Mouse (Mus musculus) spleen, adult 2 months (tissue): ENCODE results near the gene Fam186b. TPM values are rescaled to one million over a fixed set of nuclear protein-coding genes. Genes with fewer than 3 reads are reported as not detected.
A peak's percentile ranks its signal among the peaks of the same experiment; 100 is the strongest.

Experiments
- DNase-seq, 2 experiments: peaks; one replicate each; pipeline versions ENCODE4 v3.0.0 to v3.0.0-alpha.2; 2012 to 2021; ENCODE audit warnings: low spot score in 2 of 2, low read depth in 1 of 2
- H3K27ac ChIP-seq: fragments of 200-500 bp; 2 replicates; pipeline ENCODE4 v1.5.1; 2012; ENCODE audit warnings: low read length, inconsistent platforms; ENCODE audit not compliant: insufficient read depth
- H3K27me3 ChIP-seq: fragments of 200-500 bp; 2 replicates; pipeline ENCODE4 v1.6.1; 2012; ENCODE audit warnings: mild to moderate bottlenecking, moderate library complexity, low read length, inconsistent platforms; ENCODE audit not compliant: control insufficient read depth, insufficient read depth
- H3K36me3 ChIP-seq: fragments of 200-500 bp; 2 replicates; pipeline ENCODE4 v1.6.1; 2012; ENCODE audit warnings: mild to moderate bottlenecking, low read length, inconsistent platforms; ENCODE audit not compliant: control insufficient read depth, insufficient read depth
- H3K4me1 ChIP-seq: fragments of 200-500 bp; 2 replicates; pipeline ENCODE4 v1.6.1; 2011; ENCODE audit warnings: inconsistent platforms; ENCODE audit not compliant: control insufficient read depth, insufficient read depth, insufficient read length
- H3K4me3 ChIP-seq: fragments of 200-500 bp; 2 replicates; pipeline ENCODE4 v1.5.1; 2011; ENCODE audit warnings: mild to moderate bottlenecking, inconsistent platforms; ENCODE audit not compliant: insufficient read depth, insufficient read length; ENCODE audit errors: extremely low read depth
- CTCF ChIP-seq: fragments of 200-500 bp; IDR thresholded peaks from 2 replicates; pipeline ENCODE4 v1.5.1; 2011; ENCODE audit warnings: mild to moderate bottlenecking, inconsistent platforms; ENCODE audit not compliant: insufficient read depth, insufficient read length, insufficient replicate concordance; ENCODE audit errors: extremely low read depth
- POLR2A ChIP-seq: fragments of 200-500 bp; IDR thresholded peaks from 2 replicates; pipeline ENCODE4 v1.6.1; 2011; ENCODE audit warnings: low read depth, low read length, inconsistent platforms
- WGBS: fragments of 180-500 bp; shearing (Covaris S2); methylation state at CpG from one replicate; pipeline ENCODE4 v1.1.7; 2018; 5-methylcytosine and 5-hydroxymethylcytosine counted together
- polyA plus RNA-seq: library from polyadenylated mRNA; depleted of rRNA; stranded (reverse); fragments of >200 nt; gene quantifications from 2 replicates; pipeline ENCODE4 v1.2.3, GENCODE M21; 2012

Fam186b gene
- polyA plus RNA-seq, 1 experiment: 0.05 TPM

DNA sequence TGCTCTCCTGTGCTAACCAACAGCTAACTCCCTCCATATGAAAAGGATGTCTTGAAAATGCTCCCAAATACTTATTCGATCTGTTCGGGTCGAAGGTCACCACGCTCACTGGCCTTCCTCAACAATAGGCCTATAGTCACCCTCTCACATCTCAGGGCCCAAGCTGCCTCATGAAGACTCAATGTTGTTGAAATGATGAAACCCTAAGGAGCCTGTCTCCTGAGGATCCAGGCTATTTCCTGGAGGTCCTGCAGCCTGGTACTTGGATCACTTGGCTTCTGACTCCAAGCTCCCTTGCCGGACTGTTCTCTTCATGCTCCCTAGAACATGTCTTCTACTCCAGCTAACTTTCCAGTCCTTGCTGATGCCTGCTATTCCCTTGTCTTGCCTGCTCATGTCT, 35.7 kb upstream of the Fam186b start:
- Histone ChIP-seq H3K27me3 (no peaks in the 10 kb centered on the region), H3K4me3 (no peak overlapping the region), H3K36me3 (peaks cover 8% of the 10 kb centered on the region; the same call in 1 of the 2 replicates), H3K27ac (no peak overlapping the region), H3K4me1 (peaks cover 53% of the 10 kb centered on the region)
- no peak for TF ChIP-seq POLR2A
- no peak for TF ChIP-seq CTCF
- no peak for DNase-seq
- WGBS: 90% methylated on average over 5 of the region's 5 CpGs

DNA sequence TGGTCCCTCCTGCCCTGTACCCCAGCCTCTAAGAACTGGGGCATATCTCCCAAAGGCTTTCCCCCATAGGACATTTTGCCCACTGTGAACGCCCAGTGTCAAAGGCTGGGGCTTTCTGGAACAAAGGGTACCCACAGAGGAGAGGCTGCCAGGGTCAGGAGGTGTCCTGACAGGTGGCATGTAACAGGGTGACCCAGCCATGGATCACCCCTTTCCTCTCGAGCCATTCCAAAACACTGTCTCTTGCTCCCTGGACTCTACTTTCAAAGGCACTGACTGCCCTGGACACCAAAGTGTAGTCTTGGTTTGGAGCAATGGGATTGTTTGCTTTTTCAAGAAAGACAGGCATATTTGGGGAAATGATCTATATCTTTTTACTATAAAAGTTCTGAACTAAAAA, 34.6 kb upstream of the Fam186b start:
- 59% methylated on average over 2 of the region's 2 CpGs for WGBS
- Histone ChIP-seq H3K4me3 (no peak overlapping the region), H3K4me1 (peaks cover 47% of the 10 kb centered on the region), H3K27ac (no peak overlapping the region), H3K27me3 (no peaks in the 10 kb centered on the region), H3K36me3 (peaks cover 8% of the 10 kb centered on the region; the same call in 1 of the 2 replicates)
- TF ChIP-seq CTCF: no peak
- no peak for TF ChIP-seq POLR2A
- no peak for DNase-seq

DNA sequence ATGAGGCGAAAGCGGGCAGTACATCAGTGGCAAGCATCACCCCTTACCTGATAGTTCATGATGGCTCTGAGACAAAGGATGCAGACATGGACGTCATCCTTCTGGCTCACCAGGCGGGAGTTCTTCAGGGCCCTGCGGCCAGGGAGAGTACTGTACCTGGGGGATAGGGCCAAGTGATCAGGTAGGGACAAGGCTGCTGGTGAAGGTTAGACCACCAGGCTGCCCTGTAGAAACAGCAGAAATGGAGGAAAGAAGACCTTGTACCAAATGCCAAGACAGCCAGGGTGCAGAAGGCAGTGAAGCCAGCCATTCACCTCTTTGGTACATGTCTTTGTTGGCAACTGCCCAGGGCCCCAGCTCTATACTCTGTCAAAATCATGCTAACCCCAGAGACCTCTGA, 32.3 kb upstream of the Fam186b start:
- no peak overlapping the region for H3K27ac ChIP-seq
- peaks cover 22% of the 10 kb centered on the region for H3K36me3 ChIP-seq
- no peak overlapping the region for H3K4me3 ChIP-seq
- peaks cover 29% of the 10 kb centered on the region for H3K4me1 ChIP-seq
- TF ChIP-seq POLR2A: no peak
- TF ChIP-seq CTCF: no peak
- no peak for DNase-seq
- 94% methylated on average over 5 of the region's 5 CpGs for WGBS
- no peaks in the 10 kb centered on the region for H3K27me3 ChIP-seq

DNA sequence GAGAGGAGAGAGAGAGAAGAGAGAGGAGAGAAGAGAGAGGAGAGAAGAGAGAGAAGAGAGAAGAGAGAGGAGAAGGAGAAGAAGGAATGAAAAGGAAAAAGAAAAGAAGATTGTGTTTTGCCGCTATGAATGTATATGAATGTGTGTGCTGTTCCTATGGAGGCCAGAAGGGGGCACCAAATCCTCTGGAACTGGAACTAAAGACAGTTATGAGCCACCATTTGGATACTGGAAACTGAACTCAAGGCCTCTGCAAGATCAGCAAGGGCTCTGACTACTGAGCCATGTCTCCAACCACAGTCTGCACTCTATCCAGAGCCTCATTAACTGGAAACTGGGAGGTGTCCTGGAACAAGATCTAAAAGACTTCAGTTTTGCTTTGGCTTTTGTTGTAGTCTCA, 31.3 kb upstream of the Fam186b start:
- TF ChIP-seq POLR2A: no peak
- peak; percentile 33; the same call in 1 of the 2 replicates for TF ChIP-seq CTCF
- peak; percentile 39 to 43 for DNase-seq
- peaks cover 19% of the 10 kb centered on the region for H3K4me1 ChIP-seq
- WGBS: 84% methylated on average over 1 of the region's 1 CpGs
- no peaks in the 10 kb centered on the region for H3K27me3 ChIP-seq
- no peak overlapping the region for H3K4me3 ChIP-seq
- no peak overlapping the region for H3K27ac ChIP-seq
- peaks cover 32% of the 10 kb centered on the region for H3K36me3 ChIP-seq

DNA sequence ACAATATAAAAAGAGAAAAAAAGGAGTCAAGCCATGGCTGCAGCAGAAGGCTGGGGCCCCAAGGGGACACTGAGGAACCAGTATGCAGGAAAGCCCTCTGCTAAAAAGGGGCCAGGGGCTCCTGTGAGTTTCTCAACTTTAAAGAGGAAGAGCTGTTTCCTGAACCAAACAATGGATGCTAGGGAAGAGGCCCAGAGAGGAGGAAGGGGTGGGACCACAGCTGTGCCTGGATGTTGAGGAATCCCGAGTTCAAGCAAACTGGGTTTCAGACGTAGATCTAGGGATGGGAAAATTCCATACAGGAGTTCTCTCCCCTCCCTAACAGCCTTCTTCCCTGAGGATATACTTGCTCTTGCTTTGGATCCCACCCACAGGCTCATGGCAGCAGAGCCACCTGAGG, 30.7 kb upstream of the Fam186b start:
- WGBS: 49% methylated on average over 2 of the region's 2 CpGs
- no peaks in the 10 kb centered on the region for H3K27me3 ChIP-seq
- peaks cover 38% of the 10 kb centered on the region for H3K36me3 ChIP-seq
- H3K27ac ChIP-seq: no peak overlapping the region
- peaks cover 13% of the 10 kb centered on the region for H3K4me1 ChIP-seq
- no peak for DNase-seq
- no peak for TF ChIP-seq POLR2A
- no peak for TF ChIP-seq CTCF
- no peak overlapping the region for H3K4me3 ChIP-seq

DNA sequence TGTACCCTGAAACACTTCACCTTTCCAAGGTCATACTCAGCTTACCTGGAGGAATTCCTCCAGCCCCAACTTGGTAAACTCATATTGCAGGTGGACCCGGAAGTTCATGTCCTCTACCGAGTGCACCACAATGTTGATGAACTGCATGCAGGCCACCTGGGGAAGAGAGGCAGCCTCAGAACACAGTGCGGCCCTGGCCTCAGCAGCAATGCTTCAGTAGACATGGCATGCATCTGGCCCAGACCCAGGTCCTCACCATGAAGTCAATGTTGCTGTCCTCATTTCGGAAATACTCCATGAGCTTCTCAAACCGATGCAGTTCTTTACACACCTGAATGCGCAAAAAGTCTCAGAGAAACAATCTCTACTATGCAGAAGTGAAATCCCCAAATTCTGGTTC, 29.9 kb upstream of the Fam186b start:
- no peak overlapping the region for H3K27ac ChIP-seq
- WGBS: 92% methylated on average over 6 of the region's 6 CpGs
- no peak for TF ChIP-seq CTCF
- TF ChIP-seq POLR2A: no peak

DNA sequence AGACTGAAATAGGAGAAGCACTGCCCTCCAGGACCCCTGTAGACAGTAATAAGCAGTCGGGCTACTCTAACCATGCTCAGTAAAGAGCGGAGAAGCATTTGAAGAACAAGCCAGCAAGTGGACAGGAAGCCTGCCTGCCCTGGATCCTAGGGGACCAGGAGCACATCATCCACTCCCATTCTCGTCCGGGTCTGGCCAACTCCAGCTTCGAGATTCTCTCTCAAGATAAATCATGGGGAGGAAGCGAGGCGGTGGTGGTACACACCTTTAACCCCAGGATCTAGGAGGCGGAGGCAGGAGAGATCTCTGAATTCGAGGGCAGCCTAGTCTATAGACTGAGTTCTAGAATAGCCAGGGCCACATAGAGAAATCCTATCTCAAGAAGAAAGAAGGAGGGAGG, 28.5 kb upstream of the Fam186b start:
- no peak for TF ChIP-seq CTCF
- no peak for TF ChIP-seq POLR2A
- WGBS: 87% methylated on average over 9 of the region's 9 CpGs
- Histone ChIP-seq H3K27ac (no peak overlapping the region), H3K27me3 (no peaks in the 10 kb centered on the region), H3K4me3 (no peak overlapping the region), H3K4me1 (no peaks in the 10 kb centered on the region), H3K36me3 (peaks cover 56% of the 10 kb centered on the region)
- DNase-seq: no peak

More for the DNA sequence above, 29.9 kb upstream of the Fam186b start:
- Histone ChIP-seq H3K27me3 (no peaks in the 10 kb centered on the region), H3K4me1 (peaks cover 5% of the 10 kb centered on the region), H3K36me3 (peaks cover 45% of the 10 kb centered on the region), H3K4me3 (no peak overlapping the region)
- no peak for DNase-seq
